Mouse (Mus musculus) midbrain, embryonic 13.5 days (tissue): ENCODE data around the gene Sf3b2. TPM values are rescaled to one million over a fixed set of nuclear protein-coding genes. Genes with fewer than 3 reads are reported as not detected.
"Not testable (repeated sequence)": the region's sequence is repeated elsewhere in the genome, so short reads cannot be mapped to it uniquely, and the experiment has no call there.

Experiments used
- ATAC-seq: fragments of 200-750 bp; cut with Nextera tagmentation; 2 replicates; pipeline ENCODE4 v1.8.0; 2017; ENCODE audit warnings: mild to moderate bottlenecking, moderate TSS enrichment, moderate library complexity
- H3K27ac ChIP-seq: fragments of 300-500 bp; sonication (generic); 2 replicates; pipeline ENCODE4 v1.5.1; 2015; ENCODE audit warnings: inconsistent platforms, mild to moderate bottlenecking, moderate library complexity
- H3K27me3 ChIP-seq: fragments of 300-500 bp; sonication (generic); 2 replicates; pipeline ENCODE4 v1.6.1; 2015; ENCODE audit warnings: mild to moderate bottlenecking, inconsistent platforms
- H3K36me3 ChIP-seq: fragments of 300-500 bp; sonication (generic); 2 replicates; pipeline ENCODE4 v1.6.1; 2015; ENCODE audit warnings: mild to moderate bottlenecking, inconsistent platforms
- H3K4me1 ChIP-seq: fragments of 300-500 bp; sonication (generic); replicated peaks from 2 replicates; pipeline ENCODE4 v1.6.1; 2015; ENCODE audit warnings: inconsistent platforms
- H3K4me2 ChIP-seq: fragments of 300-500 bp; sonication (generic); replicated peaks from 2 replicates; pipeline ENCODE4 v1.6.1; 2015; ENCODE audit warnings: moderate library complexity, mild to moderate bottlenecking, inconsistent platforms
- H3K4me3 ChIP-seq: fragments of 300-500 bp; sonication (generic); replicated peaks from 2 replicates; pipeline ENCODE4 v1.5.1; 2015; ENCODE audit warnings: mild to moderate bottlenecking, inconsistent platforms
- H3K9ac ChIP-seq: fragments of 300-500 bp; sonication (generic); replicated peaks from 2 replicates; pipeline ENCODE4 v1.6.1; 2015; ENCODE audit warnings: mild to moderate bottlenecking, inconsistent platforms
- H3K9me3 ChIP-seq: fragments of 300-500 bp; sonication (generic); 2 replicates; pipeline ENCODE4 v1.6.1; 2016; ENCODE audit warnings: mild to moderate bottlenecking, inconsistent platforms
- WGBS: fragments of 180-500 bp; shearing (Covaris S2); methylation state at CpG from one replicate; pipeline ENCODE4 v1.1.7; 2015; 5-methylcytosine and 5-hydroxymethylcytosine counted together
- polyA plus RNA-seq: library from polyadenylated mRNA; unstranded; fragments of >200 nt; fragmentation: Nextera tagmentation; extraction: Ambion mirVana; gene quantifications from 2 replicates; pipeline ENCODE4 v1.2.1, GENCODE M21; 2015

Gene Sf3b2
- polyA plus RNA-seq, 1 experiment from 2014 or later: 399 TPM

DNA sequence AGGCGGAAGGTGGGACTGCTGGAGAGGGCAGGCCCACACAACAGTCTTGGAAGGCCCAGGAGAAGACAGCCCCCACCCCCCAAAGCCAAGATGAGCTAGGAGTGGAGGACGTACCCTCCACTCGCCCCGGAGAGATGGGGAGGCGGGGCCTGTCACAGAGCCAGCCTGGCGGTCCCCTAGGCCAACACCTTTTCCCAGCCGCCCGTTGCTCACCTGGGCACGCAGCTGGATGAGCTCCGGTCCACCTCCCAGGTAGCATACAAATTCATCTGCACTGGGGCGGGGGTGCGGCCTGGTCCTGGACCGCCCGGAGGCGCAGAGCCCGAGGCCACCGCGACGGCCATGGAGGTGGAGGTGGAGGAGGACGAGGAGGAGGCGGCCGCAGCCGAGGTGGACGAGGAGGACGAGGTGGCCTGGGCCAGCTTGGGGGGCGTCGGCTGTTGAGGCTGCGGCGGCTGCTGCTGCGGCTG lies 22.9 kb downstream of the Sf3b2 start:
- ATAC-seq: peak; percentile 73
- Histone ChIP-seq H3K36me3 (peaks cover 32% of the 10 kb centered on the region), H3K9ac (peak overlapping the region; percentile 96), H3K4me1 (peaks cover 34% of the 10 kb centered on the region), H3K4me2 (peak overlapping the region; percentile 94), H3K27me3 (no peaks in the 10 kb centered on the region), H3K9me3 (no peaks in the 10 kb centered on the region), H3K27ac (peak overlapping the region; percentile 91), H3K4me3 (peak overlapping the region; percentile 95)
- WGBS: under 1% methylated on average over 29 of the region's 30 CpGs

GRCm38 (mm10) chr19:5271430-5271829 lies 23.8 kb downstream of the Sf3b2 start:
- 48% methylated on average over 1 of the region's 1 CpGs for WGBS
- H3K9me3 ChIP-seq: no peaks in the 10 kb centered on the region
- peaks cover 34% of the 10 kb centered on the region for H3K4me1 ChIP-seq
- no peak for ATAC-seq
- H3K4me2 ChIP-seq: peak overlapping the region; percentile 94
- no peaks in the 10 kb centered on the region for H3K27me3 ChIP-seq
- peaks cover 25% of the 10 kb centered on the region for H3K36me3 ChIP-seq
- peak overlapping the region; percentile 95 for H3K4me3 ChIP-seq
- peak overlapping the region; percentile 96 for H3K9ac ChIP-seq
- no peak overlapping the region for H3K27ac ChIP-seq

- H3K9ac ChIP-seq: no peak overlapping the region
- H3K4me1 ChIP-seq: peaks cover 34% of the 10 kb centered on the region
- peaks cover 6% of the 10 kb centered on the region for H3K36me3 ChIP-seq
- no peak overlapping the region for H3K4me3 ChIP-seq
- no peaks in the 10 kb centered on the region for H3K9me3 ChIP-seq
- 88% methylated on average over 5 of the region's 5 CpGs for WGBS
- no peaks in the 10 kb centered on the region for H3K27me3 ChIP-seq
- no peak for ATAC-seq
- no peak overlapping the region for H3K27ac ChIP-seq
- no peak overlapping the region for H3K4me2 ChIP-seq
Measured at GRCm38 (mm10) chr19:5269392-5269791, 25.9 kb downstream of the Sf3b2 start.

DNA sequence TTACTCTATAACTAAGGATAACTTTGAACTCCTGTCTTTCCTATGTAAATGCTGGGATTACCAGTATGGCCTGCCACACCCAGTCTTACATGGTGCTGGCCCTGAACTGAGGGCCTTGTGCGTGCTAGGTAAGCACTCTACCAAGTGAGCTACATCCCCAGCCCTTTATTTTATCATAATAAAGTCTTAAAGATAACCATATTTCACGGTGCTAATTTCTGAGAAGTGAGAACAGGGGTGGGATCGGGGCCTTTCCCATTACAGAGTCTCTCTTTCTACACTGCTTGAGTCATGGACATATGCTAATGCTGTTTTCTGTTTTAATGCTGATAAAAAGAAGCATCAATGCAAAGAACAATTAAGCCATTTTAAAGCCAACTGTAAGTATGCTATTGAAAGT lies 26.4 kb downstream of the Sf3b2 start:
- no peak for ATAC-seq
- H3K36me3 ChIP-seq: peaks cover 1% of the 10 kb centered on the region
- WGBS: 90% methylated on average over 3 of the region's 3 CpGs

GRCm38 (mm10) chr19:5268017-5268416 lies 27.2 kb downstream of the Sf3b2 start:
- ATAC-seq: no peak
- Histone ChIP-seq H3K36me3 (no peaks in the 10 kb centered on the region), H3K27me3 (no peaks in the 10 kb centered on the region), H3K4me3 (no peak overlapping the region), H3K27ac (no peak overlapping the region), H3K9me3 (no peaks in the 10 kb centered on the region), H3K4me1 (peaks cover 29% of the 10 kb centered on the region), H3K4me2 (no peak overlapping the region), H3K9ac (no peak overlapping the region)

More for the DNA sequence above, 26.4 kb downstream of the Sf3b2 start:
- H3K4me2 ChIP-seq: no peak overlapping the region
- H3K27ac ChIP-seq: no peak overlapping the region
- H3K27me3 ChIP-seq: no peaks in the 10 kb centered on the region
- H3K9me3 ChIP-seq: no peaks in the 10 kb centered on the region
- no peak overlapping the region for H3K4me3 ChIP-seq
- peaks cover 33% of the 10 kb centered on the region for H3K4me1 ChIP-seq
- H3K9ac ChIP-seq: no peak overlapping the region

- Histone ChIP-seq H3K9ac (no peak overlapping the region), H3K36me3 (no peaks in the 10 kb centered on the region), H3K4me3 (no peak overlapping the region), H3K27me3 (no peaks in the 10 kb centered on the region), H3K9me3 (no peaks in the 10 kb centered on the region), H3K4me1 (peaks cover 26% of the 10 kb centered on the region), H3K4me2 (no peak overlapping the region), H3K27ac (no peak overlapping the region)
- 96% methylated on average over 5 of the region's 5 CpGs for WGBS
- ATAC-seq: no peak
Measured at GRCm38 (mm10) chr19:5267015-5267414, 28.2 kb downstream of the Sf3b2 start.

DNA sequence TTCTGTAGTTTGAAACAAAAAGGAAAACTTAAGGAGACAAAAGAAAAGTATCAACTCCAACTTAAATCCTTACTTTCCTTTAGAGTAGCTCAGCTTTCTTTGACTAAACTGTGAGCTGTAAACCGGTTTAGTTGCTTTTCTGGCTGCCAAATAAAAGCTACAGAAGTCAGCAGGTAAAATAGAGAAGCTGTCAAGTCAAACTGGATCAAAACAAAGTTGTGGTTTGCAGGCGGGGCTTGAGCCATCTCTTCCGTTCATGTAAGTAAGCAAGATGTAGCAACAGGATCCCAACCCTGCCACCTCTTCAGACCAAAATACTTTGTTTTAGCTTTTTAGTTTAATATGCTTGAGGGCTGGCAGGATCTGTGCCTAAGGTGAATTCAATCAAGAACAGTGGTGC lies 38.1 kb downstream of the Sf3b2 start:
- ATAC-seq: no peak
- no peaks in the 10 kb centered on the region for H3K27me3 ChIP-seq
- H3K36me3 ChIP-seq: no peaks in the 10 kb centered on the region
- 63% methylated on average over 3 of the region's 3 CpGs for WGBS
- no peak overlapping the region for H3K4me2 ChIP-seq
- H3K9me3 ChIP-seq: no peaks in the 10 kb centered on the region
- no peak overlapping the region for H3K9ac ChIP-seq
- H3K27ac ChIP-seq: no peak overlapping the region
- H3K4me3 ChIP-seq: no peak overlapping the region
- no peaks in the 10 kb centered on the region for H3K4me1 ChIP-seq

DNA sequence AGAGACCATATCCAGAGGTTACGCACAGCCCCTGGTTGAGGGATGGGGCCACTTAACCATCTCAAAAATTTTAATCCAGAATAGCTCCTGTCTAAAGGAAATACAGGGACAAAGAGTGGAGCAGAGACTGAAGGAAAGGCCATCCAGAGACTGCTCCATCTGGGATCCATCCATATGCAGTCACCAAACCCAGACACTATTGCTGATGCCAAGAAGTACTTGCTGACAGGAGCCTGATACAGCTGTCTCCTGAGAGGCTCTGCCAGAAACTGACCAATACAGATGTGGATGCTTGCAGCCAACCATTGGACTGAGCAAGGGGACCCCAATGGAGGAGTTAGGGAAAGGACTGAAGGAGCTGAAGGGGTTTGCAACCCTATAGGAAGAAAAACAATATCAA lies 58.3 kb downstream of the Sf3b2 start:
- H3K36me3 ChIP-seq, H3K4me1 ChIP-seq, H3K27me3 ChIP-seq, H3K9me3 ChIP-seq, ATAC-seq, H3K27ac ChIP-seq, H3K9ac ChIP-seq, H3K4me2 ChIP-seq, H3K4me3 ChIP-seq: not testable (repeated sequence)
- WGBS: 95% methylated on average over 1 of the region's 1 CpGs

- 88% methylated on average over 4 of the region's 4 CpGs for WGBS
- H3K4me3 ChIP-seq: no peak overlapping the region
- H3K9ac ChIP-seq: no peak overlapping the region
- no peaks in the 10 kb centered on the region for H3K27me3 ChIP-seq
- no peak for ATAC-seq
- no peaks in the 10 kb centered on the region for H3K9me3 ChIP-seq
- H3K27ac ChIP-seq: no peak overlapping the region
- H3K36me3 ChIP-seq: no peaks in the 10 kb centered on the region
- no peaks in the 10 kb centered on the region for H3K4me1 ChIP-seq
- H3K4me2 ChIP-seq: no peak overlapping the region
Measured at GRCm38 (mm10) chr19:5232696-5233095, 62.6 kb downstream of the Sf3b2 start.

- no peaks in the 10 kb centered on the region for H3K4me1 ChIP-seq
- ATAC-seq: no peak
- no peaks in the 10 kb centered on the region for H3K9me3 ChIP-seq
- no peak overlapping the region for H3K9ac ChIP-seq
- H3K27ac ChIP-seq: no peak overlapping the region
- H3K4me2 ChIP-seq: no peak overlapping the region
- no peaks in the 10 kb centered on the region for H3K36me3 ChIP-seq
- no peak overlapping the region for H3K4me3 ChIP-seq
- WGBS: 90% methylated on average over 2 of the region's 2 CpGs
- no peaks in the 10 kb centered on the region for H3K27me3 ChIP-seq
Measured at GRCm38 (mm10) chr19:5230110-5230509, 65.1 kb downstream of the Sf3b2 start.

- ATAC-seq: no peak
- H3K36me3 ChIP-seq: no peaks in the 10 kb centered on the region
- 60% methylated on average over 2 of the region's 2 CpGs for WGBS
- no peaks in the 10 kb centered on the region for H3K4me1 ChIP-seq
- no peaks in the 10 kb centered on the region for H3K9me3 ChIP-seq
- no peaks in the 10 kb centered on the region for H3K27me3 ChIP-seq
- H3K4me3 ChIP-seq: no peak overlapping the region
- no peak overlapping the region for H3K9ac ChIP-seq
- no peak overlapping the region for H3K27ac ChIP-seq
- H3K4me2 ChIP-seq: no peak overlapping the region
Measured at GRCm38 (mm10) chr19:5224624-5225023, 70.6 kb downstream of the Sf3b2 start.

DNA sequence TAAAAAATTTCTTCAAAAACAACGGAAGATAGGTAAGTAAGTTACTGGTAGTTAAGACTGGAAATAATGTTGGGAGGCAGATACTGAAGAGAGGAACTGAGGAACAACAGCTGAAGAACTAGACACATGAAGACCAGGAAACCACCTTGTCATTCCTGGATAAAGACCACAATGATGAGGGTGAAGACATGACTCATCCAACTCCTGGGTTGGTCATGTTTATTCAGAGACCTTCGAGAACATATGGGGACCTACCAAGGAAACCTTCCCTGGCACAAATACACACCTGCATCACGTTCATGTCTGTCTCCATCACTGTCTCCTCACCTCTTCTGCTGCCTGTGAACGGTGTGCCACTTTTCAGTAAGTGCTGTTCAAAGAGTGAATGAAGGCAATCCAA lies 71.2 kb downstream of the Sf3b2 start:
- H3K36me3 ChIP-seq: no peaks in the 10 kb centered on the region
- H3K9me3 ChIP-seq: no peaks in the 10 kb centered on the region
- ATAC-seq: no peak
- no peak overlapping the region for H3K27ac ChIP-seq
- H3K4me2 ChIP-seq: no peak overlapping the region
- H3K9ac ChIP-seq: no peak overlapping the region
- no peak overlapping the region for H3K4me3 ChIP-seq
- WGBS: 92% methylated on average over 4 of the region's 4 CpGs
- no peaks in the 10 kb centered on the region for H3K4me1 ChIP-seq
- H3K27me3 ChIP-seq: no peaks in the 10 kb centered on the region
